ENCODE assay signal across 7 mouse cellular contexts in genomic region chr16:18388583-18389435, GRCm38 (mm10). TPM values are rescaled to one million over a fixed set of nuclear protein-coding genes. Genes with fewer than 3 reads are reported as not detected.
DNase-seq lines count a peak whose midpoint lies in the region; ATAC-seq and TF ChIP-seq lines count a peak whose summit lies in the region.

No protein-coding gene starts in this region.

- peaks cover 21% of the 10 kb centered on the region for H3K4me1 ChIP-seq in kidney, adult 2 months (ENCODE audit: control insufficient read depth, insufficient read depth, low read length)
- H3K4me1 ChIP-seq in heart, embryonic 14.5 days (ENCODE audit: control insufficient read depth in 2 of 2, insufficient read depth in 2 of 2, low read length in 2 of 2) = peaks cover 25 to 36% of the 10 kb centered on the region in 2 experiments
- peaks cover 30% of the 10 kb centered on the region for H3K4me1 ChIP-seq in hindbrain, postnatal 0 days (ENCODE audit: insufficient read depth, low read length)
- H3K4me1 ChIP-seq in midbrain, embryonic 12.5 days = peaks cover 61% of the 10 kb centered on the region

- no peak overlapping the region for H3K4me2 ChIP-seq in heart, embryonic 14.5 days (ENCODE audit: low read length)
- no peak overlapping the region for H3K4me2 ChIP-seq in hindbrain, postnatal 0 days (ENCODE audit: low read depth, low read length)
- H3K4me2 ChIP-seq in midbrain, embryonic 12.5 days (replicated peaks) = no peak overlapping the region

- H3K9me3 ChIP-seq in heart, embryonic 14.5 days (ENCODE audit: control insufficient read depth, low read length) = no peaks in the 10 kb centered on the region
- no peaks in the 10 kb centered on the region for H3K9me3 ChIP-seq in hindbrain, postnatal 0 days (ENCODE audit: low read length)
- no peaks in the 10 kb centered on the region for H3K9me3 ChIP-seq in midbrain, embryonic 12.5 days

- H3K27ac ChIP-seq in kidney, adult 2 months (ENCODE audit: insufficient read depth, low read depth, low read length) = peak overlapping the region; percentile 76
- H3K27ac ChIP-seq in heart, embryonic 14.5 days (replicated peaks in 1 of 2; ENCODE audit: control insufficient read depth in 1 of 2, insufficient read depth in 1 of 2, low read depth in 2 of 2, low read length in 2 of 2) = peak overlapping the region in 1 of 2 experiments; percentile 47; a peak in 2 of 4 replicates
- H3K27ac ChIP-seq in hindbrain, postnatal 0 days = peak overlapping the region; percentile 60
- H3K27ac ChIP-seq in midbrain, embryonic 12.5 days (replicated peaks) = peak overlapping the region; percentile 71

- no peaks in the 10 kb centered on the region for H3K36me3 ChIP-seq in kidney, adult 2 months (ENCODE audit: control insufficient read depth, insufficient read depth, low read length)
- H3K36me3 ChIP-seq in heart, embryonic 14.5 days (ENCODE audit: control insufficient read depth, insufficient read depth, low read length) = no peaks in the 10 kb centered on the region
- no peaks in the 10 kb centered on the region for H3K36me3 ChIP-seq in hindbrain, postnatal 0 days (ENCODE audit: insufficient read depth, low read length)
- H3K36me3 ChIP-seq in midbrain, embryonic 12.5 days = no peaks in the 10 kb centered on the region

- no peak for ATAC-seq in heart, embryonic 14.5 days (ENCODE audit: insufficient number of reproducible peaks, insufficient read depth, low FRiP score, low read depth)
- no peak for ATAC-seq in hindbrain, postnatal 0 days
- no peak for ATAC-seq in midbrain, embryonic 12.5 days (ENCODE audit: low FRiP score, low read depth)
- no peak for ATAC-seq in activated CD4-positive, CD25-positive, alpha-beta regulatory T cell, adult 4 months

- TF ChIP-seq CTCF in kidney, adult 2 months (conservative IDR thresholded peaks at IDR 0.05; ENCODE audit: insufficient read depth, insufficient read length, low read depth, low read length) = no peak
- no peak for TF ChIP-seq CTCF in hindbrain, postnatal 0 days (IDR thresholded peaks at IDR 0.05; ENCODE audit: low read depth)

- WGBS in kidney, adult 2 months = 71% methylated on average over 14 of the region's 14 CpGs
- 82% methylated on average over 14 of the region's 14 CpGs for WGBS in heart, embryonic 14.5 days
- WGBS in hindbrain, postnatal 0 days = 58% methylated on average over 14 of the region's 14 CpGs
- WGBS in midbrain, embryonic 12.5 days = 85% methylated on average over 14 of the region's 14 CpGs

- H3K4me3 ChIP-seq in kidney, adult 2 months (ENCODE audit: insufficient read depth, low read depth, low read length) = peak overlapping the region; percentile 5; the same call in 1 of the 2 replicates
- no peak overlapping the region for H3K4me3 ChIP-seq in heart, embryonic 14.5 days (ENCODE audit: control insufficient read depth in 1 of 2, insufficient read depth in 1 of 2, low read depth in 1 of 2, low read length in 2 of 2)
- no peak overlapping the region for H3K4me3 ChIP-seq in hindbrain, postnatal 0 days (ENCODE audit: low read length)
- H3K4me3 ChIP-seq in midbrain, embryonic 12.5 days = no peak overlapping the region

- TF ChIP-seq POLR2A in kidney, adult 2 months (IDR thresholded peaks at IDR 0.05; ENCODE audit: low read depth, low read length) = no peak

- H3K9ac ChIP-seq in heart, embryonic 14.5 days (ENCODE audit: low read length) = 0 out of 2 replicates have a peak overlapping the region, but pooled peaks have one; percentile 16
- H3K9ac ChIP-seq in hindbrain, postnatal 0 days (replicated peaks; ENCODE audit: low read length) = no peak overlapping the region
- H3K9ac ChIP-seq in midbrain, embryonic 12.5 days (replicated peaks) = 0 out of 2 replicates have a peak overlapping the region, but pooled peaks have one; percentile 34

- no peaks in the 10 kb centered on the region for H3K27me3 ChIP-seq in kidney, adult 2 months (replicated peaks; ENCODE audit: control insufficient read depth, insufficient read depth, low read length)
- no peaks in the 10 kb centered on the region for H3K27me3 ChIP-seq in heart, embryonic 14.5 days (ENCODE audit: control insufficient read depth, insufficient read depth, low read length)
- H3K27me3 ChIP-seq in hindbrain, postnatal 0 days (ENCODE audit: insufficient read depth, low read length) = no peaks in the 10 kb centered on the region
- no peaks in the 10 kb centered on the region for H3K27me3 ChIP-seq in midbrain, embryonic 12.5 days

- DNase-seq in kidney, adult 2 months = peak; percentile 54
- DNase-seq in kidney, adult 18-20 months = no peak
- no peak for DNase-seq in hindbrain, postnatal 0 days (ENCODE audit: low spot score)
- DNase-seq in embryo, embryonic 9.5 days (ENCODE audit: extremely low spot score) = no peak

RNA-seq across cellular contexts. Expression of gene Txnrd2, which starts 37.4 kb away (rescaled TPM):
- 35.2 and 39.1 TPM in 2 replicates for polyA plus RNA-seq in kidney, adult 2 months (2012; rRNA removed)
- 34.0 and 34.7 TPM in 2 replicates for polyA plus RNA-seq in heart, embryonic 14.5 days (2014; fragmentation: Nextera tagmentation; extraction: Ambion mirVana)
- total RNA-seq in hindbrain, postnatal 0 days (2014; rRNA removed) = 17.9 and 23.1 TPM in 2 replicates
- 37.6 and 41.8 TPM in 2 replicates for polyA plus RNA-seq in hindbrain, postnatal 0 days (2015; fragmentation: Nextera tagmentation; extraction: Ambion mirVana)
- 22.5 and 23.8 TPM in 2 replicates for polyA plus RNA-seq in midbrain, embryonic 12.5 days (2016; fragmentation: Nextera tagmentation; extraction: Ambion mirVana)
- polyA plus RNA-seq in activated CD4-positive, CD25-positive, alpha-beta regulatory T cell, adult 4 months (2017; shearing (Covaris generic)) = 10 to 100 TPM; 16.2 to 21.6 TPM

RNA-seq across cellular contexts. Expression of gene Comt, which starts 37.8 kb away (rescaled TPM):
- polyA plus RNA-seq in kidney, adult 2 months (2012; rRNA removed) = 519 and 582 TPM in 2 replicates
- polyA plus RNA-seq in heart, embryonic 14.5 days (2014; fragmentation: Nextera tagmentation; extraction: Ambion mirVana) = 110 and 112 TPM in 2 replicates
- 82.8 and 88.9 TPM in 2 replicates for total RNA-seq in hindbrain, postnatal 0 days (2014; rRNA removed)
- polyA plus RNA-seq in hindbrain, postnatal 0 days (2015; fragmentation: Nextera tagmentation; extraction: Ambion mirVana) = 94.3 and 102 TPM in 2 replicates
- polyA plus RNA-seq in midbrain, embryonic 12.5 days (2016; fragmentation: Nextera tagmentation; extraction: Ambion mirVana) = 54.9 and 60.1 TPM in 2 replicates
- polyA plus RNA-seq in activated CD4-positive, CD25-positive, alpha-beta regulatory T cell, adult 4 months (2017; shearing (Covaris generic)) = 10 to 100 TPM; 45.6 to 60.6 TPM

RNA-seq across cellular contexts. Expression of gene Arvcf, which starts 40.8 kb away (rescaled TPM):
- 94.2 and 98.5 TPM in 2 replicates for polyA plus RNA-seq in kidney, adult 2 months (2012; rRNA removed)
- polyA plus RNA-seq in heart, embryonic 14.5 days (2014; fragmentation: Nextera tagmentation; extraction: Ambion mirVana) = 31.8 and 32.3 TPM in 2 replicates
- 168 and 180 TPM in 2 replicates for total RNA-seq in hindbrain, postnatal 0 days (2014; rRNA removed)
- 46.3 and 48.9 TPM in 2 replicates for polyA plus RNA-seq in hindbrain, postnatal 0 days (2015; fragmentation: Nextera tagmentation; extraction: Ambion mirVana)
- polyA plus RNA-seq in midbrain, embryonic 12.5 days (2016; fragmentation: Nextera tagmentation; extraction: Ambion mirVana) = 129 and 134 TPM in 2 replicates
- under 1 TPM; 0.51 to 0.93 TPM for polyA plus RNA-seq in activated CD4-positive, CD25-positive, alpha-beta regulatory T cell, adult 4 months (2017; shearing (Covaris generic))

RNA-seq across cellular contexts. Expression of gene Tango2, which starts 40.9 kb away (rescaled TPM):
- polyA plus RNA-seq in kidney, adult 2 months (2012; rRNA removed) = 147 and 158 TPM in 2 replicates
- polyA plus RNA-seq in heart, embryonic 14.5 days (2014; fragmentation: Nextera tagmentation; extraction: Ambion mirVana) = 65.0 and 67.9 TPM in 2 replicates
- 43.5 and 63.3 TPM in 2 replicates for total RNA-seq in hindbrain, postnatal 0 days (2014; rRNA removed)
- polyA plus RNA-seq in hindbrain, postnatal 0 days (2015; fragmentation: Nextera tagmentation; extraction: Ambion mirVana) = 95.6 and 99.2 TPM in 2 replicates
- 48.2 and 49.7 TPM in 2 replicates for polyA plus RNA-seq in midbrain, embryonic 12.5 days (2016; fragmentation: Nextera tagmentation; extraction: Ambion mirVana)
- polyA plus RNA-seq in activated CD4-positive, CD25-positive, alpha-beta regulatory T cell, adult 4 months (2017; shearing (Covaris generic)) = 10 to 100 TPM; 55.4 to 58.0 TPM

Comparison
In these comparisons a context has a peak if more than half of its experiments do, and no peak if none do; other contexts are left out.
1. RNA of gene Arvcf, which starts 40.8 kb away (polyA plus RNA-seq): 129 to 134 TPM in midbrain, embryonic 12.5 days, 94.2 to 98.5 TPM in kidney, adult 2 months, 46.3 to 48.9 TPM in hindbrain, postnatal 0 days and 31.8 to 32.3 TPM in heart, embryonic 14.5 days; 0.51 to 0.93 TPM in activated CD4-positive, CD25-positive, alpha-beta regulatory T cell, adult 4 months; every median in the first group is over 10 times any median in the second.